Mouse (Mus musculus) limb, embryonic 14.5 days (tissue): ENCODE data around the gene Olfr99. TPM values are rescaled to one million over a fixed set of nuclear protein-coding genes. Genes with fewer than 3 reads are reported as not detected.
A peak's percentile ranks its signal among the peaks of the same experiment; 100 is the strongest.

Source experiments
- ATAC-seq: fragments of 200-750 bp; cut with Nextera tagmentation; 2 replicates; pipeline ENCODE4 v1.8.0; 2017; ENCODE audit warnings: low read depth, moderate number of reproducible peaks, moderate TSS enrichment; ENCODE audit not compliant: low FRiP score
- DNase-seq: peaks from one replicate; pipeline ENCODE4 v3.0.0-alpha.2; 2015; ENCODE audit warnings: low spot score
- H3K27ac ChIP-seq: fragments of 300-500 bp; sonication (generic); replicated peaks from 2 replicates; pipeline ENCODE4 v1.5.1; 2014; ENCODE audit warnings: low read depth, mild to moderate bottlenecking, low read length, moderate library complexity, mixed read lengths
- H3K27me3 ChIP-seq: fragments of 300-500 bp; sonication (generic); 2 replicates; pipeline ENCODE4 v1.6.1; 2014; ENCODE audit warnings: low read length, mixed read lengths; ENCODE audit not compliant: control insufficient read depth, insufficient read depth
- H3K36me3 ChIP-seq: fragments of 300-500 bp; sonication (generic); 2 replicates; pipeline ENCODE4 v1.6.1; 2014; ENCODE audit warnings: mild to moderate bottlenecking, low read length, moderate library complexity, mixed read lengths; ENCODE audit not compliant: control insufficient read depth, insufficient read depth
- H3K4me1 ChIP-seq: fragments of 300-500 bp; sonication (generic); 2 replicates; pipeline ENCODE4 v1.6.1; 2014; ENCODE audit warnings: antibody characterized with exemption, low read length, mixed read lengths; ENCODE audit not compliant: control insufficient read depth, insufficient read depth
- H3K4me2 ChIP-seq: fragments of 300-500 bp; sonication (generic); replicated peaks from 2 replicates; pipeline ENCODE4 v1.6.1; 2014; ENCODE audit warnings: low read depth, mild to moderate bottlenecking, low read length, moderate library complexity; ENCODE audit not compliant: severe bottlenecking
- H3K4me3 ChIP-seq: fragments of 300-500 bp; sonication (generic); replicated peaks from 2 replicates; pipeline ENCODE4 v1.5.1; 2014; ENCODE audit warnings: low read length
- H3K9ac ChIP-seq: fragments of 300-500 bp; sonication (generic); 2 replicates; pipeline ENCODE4 v1.6.1; 2014; ENCODE audit warnings: mild to moderate bottlenecking, low read depth, low read length, moderate library complexity; ENCODE audit not compliant: severe bottlenecking
- H3K9me3 ChIP-seq: fragments of 300-500 bp; sonication (generic); 2 replicates; pipeline ENCODE4 v1.6.1; 2016; ENCODE audit warnings: low read length; ENCODE audit not compliant: control insufficient read depth
- POLR2A ChIP-seq: fragments of 200-500 bp; IDR thresholded peaks from 2 replicates; pipeline ENCODE4 v1.8.0; 2012; ENCODE audit warnings: inconsistent platforms, mild to moderate bottlenecking, moderate library complexity, borderline replicate concordance; ENCODE audit not compliant: insufficient read depth, insufficient read length; ENCODE audit errors: extremely low read depth
- WGBS: fragments of 180-500 bp; shearing (Covaris S2); extraction: QIAGEN DNeasy Blood & Tissue Kit; methylation state at CpG from one replicate; pipeline ENCODE4 v1.1.7; 2014; 5-methylcytosine and 5-hydroxymethylcytosine counted together
- polyA plus RNA-seq, 2 experiments: library from polyadenylated mRNA; depleted of rRNA in 1 of 2; stranded (reverse) in 1 of 2; unstranded in 1 of 2; fragments of >200 nt; fragmentation: Nextera tagmentation in 1 of 2; extraction: Ambion mirVana in 1 of 2; gene quantifications; 2 replicates each; pipeline versions ENCODE4 v1.2.1 to v1.2.3; 2012 to 2014

The Olfr99 gene
- polyA plus RNA-seq, 2 experiments, result not detected

DNA sequence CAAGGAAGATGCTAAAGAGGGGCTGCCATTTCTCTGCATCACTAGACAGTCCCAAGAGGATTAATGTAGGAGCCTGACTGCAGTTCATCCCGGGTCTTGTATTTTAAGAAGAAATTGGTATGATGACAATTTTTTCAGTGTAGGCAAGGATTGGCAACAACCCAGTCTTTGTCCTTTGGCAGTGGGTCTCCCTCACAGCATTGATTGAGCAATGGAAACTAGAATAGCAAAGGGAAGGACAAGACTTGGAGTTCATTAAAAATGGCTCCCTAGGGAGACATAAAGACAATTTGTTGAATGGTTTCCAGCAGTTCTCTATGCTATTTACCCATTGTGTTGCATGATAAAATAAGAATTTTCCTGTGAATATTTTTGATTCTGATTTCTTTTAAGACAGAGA, 2.9 kb downstream of the Olfr99 start:
- Histone ChIP-seq H3K4me2 (no peak overlapping the region), H3K27ac (no peak overlapping the region), H3K4me1 (no peaks in the 10 kb centered on the region), H3K36me3 (no peaks in the 10 kb centered on the region), H3K27me3 (no peaks in the 10 kb centered on the region), H3K9me3 (no peaks in the 10 kb centered on the region), H3K4me3 (no peak overlapping the region), H3K9ac (no peak overlapping the region)
- WGBS, result 76% methylated on average over 1 of the region's 1 CpGs
- no peak for ATAC-seq
- TF ChIP-seq POLR2A, result no peak
- no peak for DNase-seq

GRCm38 (mm10) chr17:37276573-37276972, 6.7 kb downstream of the Olfr99 start:
- H3K4me2 ChIP-seq, result no peak overlapping the region
- TF ChIP-seq POLR2A, result no peak
- H3K9ac ChIP-seq, result no peak overlapping the region
- DNase-seq (no peak), ATAC-seq (no peak)
- no peak overlapping the region for H3K4me3 ChIP-seq
- no peaks in the 10 kb centered on the region for H3K27me3 ChIP-seq
- H3K9me3 ChIP-seq, result no peaks in the 10 kb centered on the region
- H3K4me1 ChIP-seq, result no peaks in the 10 kb centered on the region
- H3K27ac ChIP-seq, result no peak overlapping the region
- H3K36me3 ChIP-seq, result no peaks in the 10 kb centered on the region

DNA sequence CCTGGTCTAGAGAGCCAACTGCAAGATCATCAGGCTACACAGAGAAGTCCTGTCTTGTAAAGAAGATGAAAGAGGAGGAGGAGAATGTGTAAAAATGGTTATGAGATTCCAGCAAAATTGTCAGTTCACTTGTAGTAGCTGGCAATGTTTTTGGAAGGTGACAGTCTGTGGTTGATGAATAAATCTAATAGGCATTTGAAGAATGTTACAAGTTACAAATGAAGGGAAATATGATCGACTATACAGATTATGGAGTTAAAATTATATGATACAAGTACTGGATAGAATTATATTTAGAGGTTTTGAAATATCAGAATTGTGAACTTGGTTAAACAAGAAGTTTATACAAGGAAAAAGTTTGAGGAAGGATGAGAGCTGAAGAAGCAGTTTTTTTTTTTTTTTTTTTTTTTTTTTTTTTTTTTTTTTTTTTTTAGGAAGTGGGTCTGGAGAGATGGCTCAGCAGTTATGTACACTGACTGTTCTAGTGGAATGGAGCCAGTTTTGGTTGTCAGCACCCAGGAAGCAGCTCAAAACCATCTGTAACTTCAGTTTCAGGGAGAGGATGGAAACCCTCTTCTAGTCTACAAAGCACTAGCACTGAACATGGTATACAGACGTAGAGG, 7.5 kb downstream of the Olfr99 start:
- ATAC-seq (no peak), DNase-seq (no peak)
- WGBS, result 78% methylated on average over 2 of the region's 2 CpGs
- Histone ChIP-seq H3K36me3 (no peaks in the 10 kb centered on the region), H3K27me3 (no peaks in the 10 kb centered on the region), H3K9ac (no peak overlapping the region), H3K4me2 (no peak overlapping the region), H3K27ac (no peak overlapping the region), H3K9me3 (no peaks in the 10 kb centered on the region), H3K4me3 (no peak overlapping the region), H3K4me1 (no peaks in the 10 kb centered on the region)
- no peak for TF ChIP-seq POLR2A

- Histone ChIP-seq H3K9me3 (no peaks in the 10 kb centered on the region), H3K36me3 (no peaks in the 10 kb centered on the region), H3K4me1 (no peaks in the 10 kb centered on the region), H3K4me3 (peak overlapping the region; percentile 51), H3K27me3 (no peaks in the 10 kb centered on the region), H3K4me2 (peak overlapping the region; percentile 91), H3K27ac (no peak overlapping the region), H3K9ac (no peak overlapping the region)
- no peak for TF ChIP-seq POLR2A
- no peak for DNase-seq
- ATAC-seq, result no peak
- WGBS, result 64% methylated on average over 8 of the region's 8 CpGs
Measured at GRCm38 (mm10) chr17:37270702-37271092, 12.6 kb downstream of the Olfr99 start.

DNA sequence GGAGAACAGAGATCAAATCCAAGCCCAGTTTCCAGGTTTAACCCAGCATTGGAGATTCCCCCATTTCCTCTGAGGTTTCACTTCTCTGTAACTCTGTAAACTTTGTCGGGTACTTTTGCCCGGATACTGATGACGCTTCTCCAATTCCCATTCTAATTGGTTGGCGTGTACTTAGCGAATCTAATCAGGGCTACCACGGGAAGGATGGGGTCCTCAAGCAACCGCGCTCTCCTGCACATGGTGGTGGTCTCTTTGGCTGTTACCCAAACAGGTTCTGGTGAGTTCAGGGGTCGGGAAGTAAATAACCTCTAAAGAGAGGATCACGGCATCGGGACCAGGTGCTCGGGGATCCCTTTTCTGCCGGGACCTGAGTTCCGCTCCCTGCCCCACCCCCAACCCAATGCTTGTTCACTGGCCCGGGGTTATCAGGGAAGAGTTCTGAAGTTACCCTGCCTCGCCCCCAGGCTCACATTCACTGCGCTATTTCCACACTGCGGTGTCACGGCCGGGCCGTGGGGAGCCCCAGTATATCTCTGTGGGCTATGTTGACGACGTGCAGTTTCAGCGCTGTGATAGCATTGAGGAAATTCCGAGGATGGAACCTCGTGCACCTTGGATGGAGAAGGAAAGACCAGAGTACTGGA, 13.1 kb downstream of the Olfr99 start, which contains the start of gene H2-M3:
Gene H2-M3, plus strand, starts transcription at position 163 of the 644 bp plus-strand sequence.
- Histone ChIP-seq H3K27ac (no peak within 1 kb of the TSS), H3K27me3 (no peaks in the 10 kb centered on the region), H3K9me3 (no peaks in the 10 kb centered on the region), H3K36me3 (no peaks in the 10 kb centered on the region), H3K4me1 (no peaks in the 10 kb centered on the region), H3K4me3 (peak within 1 kb of the TSS; percentile 51), H3K9ac (peak within 1 kb of the TSS; percentile 51), H3K4me2 (peak within 1 kb of the TSS; percentile 91)
- peak; percentile 95 for ATAC-seq
- TF ChIP-seq POLR2A, result no peak
- DNase-seq, result peak; percentile 92
- WGBS, result 2% methylated on average over 26 of the region's 26 CpGs
